Comparison of ENCODE assay signal across 13 mouse cellular contexts in genomic region chr15:83996864-83997263, GRCm38 (mm10).
DNase-seq lines count a peak whose midpoint lies in the region; ATAC-seq and TF ChIP-seq lines count a peak whose summit lies in the region.
"Had no signal": no experiment of that assay in that cellular context is flagged by ENCODE, and none has a peak within 500 bp of the region (broad histone marks: within the 10 kb centered on the region; RNA-seq: fewer than 3 reads in every experiment).

No protein-coding gene starts in this region.

- TF ChIP-seq CTCF in kidney, postnatal 0 days (IDR thresholded peaks at IDR 0.05; ENCODE audit: low read depth) = no peak
- no peak for TF ChIP-seq CTCF in brain, embryonic 14.5 days (IDR thresholded peaks at IDR 0.05; ENCODE audit: borderline replicate concordance, extremely low read depth, insufficient read depth, insufficient read length)

- no peaks in the 10 kb centered on the region for H3K9me3 ChIP-seq in kidney, postnatal 0 days (replicated peaks; ENCODE audit: low read length)
- no peaks in the 10 kb centered on the region for H3K9me3 ChIP-seq in forebrain, embryonic 13.5 days (replicated peaks)
- H3K9me3 ChIP-seq in midbrain, embryonic 14.5 days (ENCODE audit: control insufficient read depth, low read length) = no peaks in the 10 kb centered on the region
- no peaks in the 10 kb centered on the region for H3K9me3 ChIP-seq in intestine, embryonic 16.5 days (ENCODE audit: control insufficient read depth, low read length)
- H3K9me3 ChIP-seq: midbrain, embryonic 12.5 days had no signal

- no peak for TF ChIP-seq POLR2A in brain, embryonic 14.5 days (IDR thresholded peaks at IDR 0.05; ENCODE audit: borderline replicate concordance, extremely low read depth, insufficient read depth, insufficient read length, poor library complexity, severe bottlenecking)

- 59% methylated on average over 7 of the region's 7 CpGs for WGBS in kidney, postnatal 0 days
- 35% methylated on average over 7 of the region's 7 CpGs for WGBS in forebrain, embryonic 13.5 days
- 58% methylated on average over 7 of the region's 7 CpGs for WGBS in midbrain, embryonic 14.5 days
- 50% methylated on average over 7 of the region's 7 CpGs for WGBS in intestine, embryonic 16.5 days

- DNase-seq in kidney, postnatal 0 days (ENCODE audit: low spot score) = peak; percentile 56
- DNase-seq in kidney, postnatal 4 days = no peak
- peak; percentile 68 for DNase-seq in brain, embryonic 14.5 days (ENCODE audit: low read depth)
- peak; percentile 49 for DNase-seq in midbrain, embryonic 14.5 days
- DNase-seq in adipocyte (ENCODE audit: low spot score) = no peak
- DNase-seq: gastrocnemius, postnatal 10 days; kidney, adult 11 months; liver, postnatal 0 days; thymus, adult 18-20 months had no signal

- no peaks in the 10 kb centered on the region for H3K4me1 ChIP-seq in kidney, postnatal 0 days (replicated peaks; ENCODE audit: insufficient read depth, low read length)
- H3K4me1 ChIP-seq in forebrain, embryonic 13.5 days = peaks cover 39% of the 10 kb centered on the region
- peaks cover 3% of the 10 kb centered on the region; the same call in 1 of the 2 replicates for H3K4me1 ChIP-seq in midbrain, embryonic 14.5 days (ENCODE audit: control insufficient read depth, insufficient read depth, low read length)
- H3K4me1 ChIP-seq in intestine, embryonic 16.5 days (ENCODE audit: control insufficient read depth, insufficient read depth, low read length) = no peaks in the 10 kb centered on the region

- H3K27me3 ChIP-seq in kidney, postnatal 0 days (ENCODE audit: insufficient read depth, low read length) = no peaks in the 10 kb centered on the region
- H3K27me3 ChIP-seq in forebrain, embryonic 13.5 days = no peaks in the 10 kb centered on the region
- no peaks in the 10 kb centered on the region for H3K27me3 ChIP-seq in midbrain, embryonic 14.5 days (ENCODE audit: control insufficient read depth, insufficient read depth, low read length)
- no peaks in the 10 kb centered on the region for H3K27me3 ChIP-seq in intestine, embryonic 16.5 days (replicated peaks; ENCODE audit: control insufficient read depth, insufficient read depth, low read length)

- H3K27ac ChIP-seq in kidney, postnatal 0 days = peak overlapping the region; percentile 36; the same call in 1 of the 2 replicates
- H3K27ac ChIP-seq in forebrain, embryonic 13.5 days = peak overlapping the region; percentile 92
- H3K27ac ChIP-seq in midbrain, embryonic 14.5 days (replicated peaks; ENCODE audit: low read depth, low read length) = no peak overlapping the region
- no peak overlapping the region for H3K27ac ChIP-seq in intestine, embryonic 16.5 days (ENCODE audit: low read length)
- H3K27ac ChIP-seq: midbrain, embryonic 12.5 days had no signal

- H3K9ac ChIP-seq in kidney, postnatal 0 days (ENCODE audit: low read depth, low read length) = no peak overlapping the region
- H3K9ac ChIP-seq in forebrain, embryonic 13.5 days = peak overlapping the region; percentile 39; the same call in 1 of the 2 replicates
- no peak overlapping the region for H3K9ac ChIP-seq in midbrain, embryonic 14.5 days (replicated peaks; ENCODE audit: low read length)
- H3K9ac ChIP-seq in intestine, embryonic 16.5 days (ENCODE audit: low read depth, low read length) = no peak overlapping the region
- H3K9ac ChIP-seq: liver, postnatal 0 days had no signal

- H3K4me3 ChIP-seq in kidney, postnatal 0 days (replicated peaks; ENCODE audit: low read depth, low read length) = no peak overlapping the region
- H3K4me3 ChIP-seq in forebrain, embryonic 13.5 days = no peak overlapping the region
- H3K4me3 ChIP-seq in midbrain, embryonic 14.5 days (replicated peaks; ENCODE audit: low read depth, low read length) = no peak overlapping the region
- H3K4me3 ChIP-seq in intestine, embryonic 16.5 days (ENCODE audit: low read length) = no peak overlapping the region
- H3K4me3 ChIP-seq: midbrain, embryonic 12.5 days had no signal

- no peak overlapping the region for H3K4me2 ChIP-seq in kidney, postnatal 0 days (ENCODE audit: low read length)
- H3K4me2 ChIP-seq in forebrain, embryonic 13.5 days = no peak overlapping the region
- H3K4me2 ChIP-seq in midbrain, embryonic 14.5 days (ENCODE audit: low read length) = no peak overlapping the region
- no peak overlapping the region for H3K4me2 ChIP-seq in intestine, embryonic 16.5 days (ENCODE audit: low read depth, low read length)

- no peak for ATAC-seq in kidney, postnatal 0 days (replicated peaks; ENCODE audit: low FRiP score, low read depth)
- no peak for ATAC-seq in forebrain, embryonic 13.5 days
- ATAC-seq in midbrain, embryonic 14.5 days (ENCODE audit: low FRiP score, low TSS enrichment) = no peak
- no peak for ATAC-seq in intestine, embryonic 16.5 days
- ATAC-seq: CD4-positive, CD25-positive, alpha-beta regulatory T cell, adult 4 months; liver, postnatal 0 days had no signal

- H3K36me3 ChIP-seq in kidney, postnatal 0 days (ENCODE audit: insufficient read depth, low read length) = no peaks in the 10 kb centered on the region
- H3K36me3 ChIP-seq in forebrain, embryonic 13.5 days (ENCODE audit: poor library complexity, severe bottlenecking) = no peaks in the 10 kb centered on the region
- H3K36me3 ChIP-seq in midbrain, embryonic 14.5 days (ENCODE audit: control insufficient read depth, insufficient read depth, low read length) = no peaks in the 10 kb centered on the region
- no peaks in the 10 kb centered on the region for H3K36me3 ChIP-seq in intestine, embryonic 16.5 days (ENCODE audit: control insufficient read depth, insufficient read depth, low read length)
- H3K36me3 ChIP-seq: midbrain, embryonic 12.5 days had no signal

Comparison
In these comparisons a context has a peak if more than half of its experiments do, and no peak if none do; other contexts are left out.
1. DNase-seq: peak in kidney, postnatal 0 days (single experiment), brain, embryonic 14.5 days (single experiment) and midbrain, embryonic 14.5 days (single experiment); none in kidney, postnatal 4 days (0 of 2) and adipocyte (single experiment).
2. H3K27ac ChIP-seq: peak in kidney, postnatal 0 days (single experiment) and forebrain, embryonic 13.5 days (single experiment); none in midbrain, embryonic 14.5 days (single experiment) and intestine, embryonic 16.5 days (single experiment).